Mouse (Mus musculus) right cerebral cortex, adult 2 months (tissue): ENCODE results near the gene Olfr775.

Experiments used
- DNase-seq, 2 experiments: peaks; one replicate each; pipeline ENCODE4 v3.0.0; 2021 to 2022; ENCODE audit warnings: low spot score in 2 of 2

Olfr775 gene

DNA sequence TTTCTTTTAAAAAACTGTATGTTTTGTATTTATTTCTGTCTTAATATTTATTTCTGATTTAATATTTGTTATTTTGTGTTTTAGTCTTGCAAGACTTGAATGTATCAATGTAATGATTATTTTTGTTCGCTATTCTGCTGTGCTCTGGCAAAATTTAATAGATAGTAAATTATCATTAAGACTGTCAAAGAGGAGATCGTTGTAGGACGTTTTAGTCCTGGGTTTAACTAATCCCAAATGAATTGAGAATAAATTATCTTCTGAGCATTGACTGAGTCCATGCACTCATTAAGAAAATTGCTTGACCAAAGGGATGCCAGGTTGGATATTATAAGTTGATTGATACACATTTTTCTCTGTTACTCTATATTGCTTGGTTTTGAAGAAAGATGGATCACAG lies at the start of gene Olfr775:
TSS of gene Olfr775 (plus strand) at position 301 of the 400 bp plus-strand sequence.
- no peak for DNase-seq

- DNase-seq = peak in 1 of 2 experiments; percentile 3
These were observed 17.5 kb upstream of the Olfr775 start for GRCm38 (mm10) chr10:129230737-129231136.

DNA sequence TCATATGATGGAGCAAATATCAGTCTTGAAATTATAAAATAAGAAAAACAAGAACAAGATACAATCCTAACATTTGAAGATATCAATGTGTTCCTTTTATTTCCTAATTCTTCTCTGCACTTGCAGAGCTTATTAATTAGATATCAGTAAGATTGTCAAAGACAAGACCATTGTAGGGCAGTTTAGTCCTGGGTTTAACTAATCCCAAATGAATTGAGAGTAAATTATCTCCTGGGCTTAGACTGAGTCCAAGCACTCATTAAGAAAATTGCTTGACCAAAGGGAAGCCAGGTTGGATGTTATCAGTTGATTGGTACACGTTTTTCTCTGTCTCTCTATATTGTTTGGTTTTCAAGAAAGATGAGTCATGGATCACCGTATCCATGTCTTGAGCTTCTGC lies 12.3 kb upstream of the Olfr775 start, which contains the start of gene Olfr774:
TSS of gene Olfr774 (plus strand) at position 301 of the 400 bp plus-strand sequence.
- DNase-seq = no peak

- DNase-seq = no peak
These were observed 10.6 kb downstream of the Olfr775 start, which contains the start of gene Olfr776 for GRCm38 (mm10) chr10:129258827-129259226. Gene Olfr776, plus strand, starts transcription at chr10:129259127.

GRCm38 (mm10) chr10:129271081-129271535 lies 22.9 kb downstream of the Olfr775 start, which contains the start of gene Olfr777:
Gene Olfr777, minus strand, starts transcription at chr10:129271485.
- no peak for DNase-seq
